Mouse (Mus musculus): Measurements from ENCODE around the gene Orc5.

DNA sequence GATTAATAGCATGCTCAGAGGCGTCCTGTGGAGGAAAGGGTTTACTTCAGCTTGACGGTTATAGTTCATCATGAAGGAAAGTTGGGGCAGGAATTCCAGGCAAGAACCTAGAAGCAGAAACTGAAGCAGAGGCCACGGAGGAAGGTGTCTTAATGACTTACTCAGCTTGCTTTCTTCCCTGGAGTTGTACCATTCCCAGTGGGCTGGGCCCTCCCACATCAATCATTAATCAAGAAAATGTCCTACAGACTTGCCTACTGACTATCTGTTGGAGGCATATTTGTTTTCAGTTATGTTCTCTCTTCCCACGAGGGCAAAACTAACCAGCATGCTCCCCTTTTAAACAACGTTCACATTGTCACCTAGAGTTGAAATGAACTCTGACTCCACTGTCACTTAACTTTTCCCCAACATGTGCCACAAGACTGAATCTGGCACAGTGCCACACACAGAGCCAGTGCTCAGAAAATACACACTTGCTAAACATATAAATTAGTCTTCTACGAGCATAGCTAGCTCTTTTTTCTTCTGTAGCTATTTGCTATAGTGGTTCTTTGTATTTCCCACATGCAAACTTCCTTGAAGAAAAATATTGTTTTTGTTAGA is 1.6 kb downstream of the Orc5 start:
- TF ChIP-seq CTCF (IDR thresholded peaks at IDR 0.05; ENCODE audit: low read depth, low read length) (no peak), POLR2A (IDR thresholded peaks at IDR 0.05; ENCODE audit: borderline replicate concordance, low read depth, low read length) (no peak)
